Mouse (Mus musculus) limb, embryonic 13.5 days (tissue): ENCODE data around the gene Capn13. TPM values are rescaled to one million over a fixed set of nuclear protein-coding genes. Genes with fewer than 3 reads are reported as not detected.

Experiments
- ATAC-seq: fragments of 200-750 bp; cut with Nextera tagmentation; 2 replicates; pipeline ENCODE4 v1.8.0; 2017; ENCODE audit warnings: low read depth, moderate number of reproducible peaks, moderate TSS enrichment; ENCODE audit not compliant: low FRiP score
- H3K27ac ChIP-seq: fragments of 300-500 bp; sonication (generic); 2 replicates; pipeline ENCODE4 v1.5.1; 2015; ENCODE audit warnings: inconsistent platforms, mild to moderate bottlenecking, moderate library complexity
- H3K27me3 ChIP-seq: fragments of 300-500 bp; sonication (generic); 2 replicates; pipeline ENCODE4 v1.6.1; 2015; ENCODE audit warnings: mild to moderate bottlenecking, inconsistent platforms
- H3K36me3 ChIP-seq: fragments of 300-500 bp; sonication (generic); 2 replicates; pipeline ENCODE4 v1.6.1; 2015; ENCODE audit warnings: inconsistent platforms, mild to moderate bottlenecking, moderate library complexity
- H3K4me1 ChIP-seq: fragments of 300-500 bp; sonication (generic); 2 replicates; pipeline ENCODE4 v1.6.1; 2015; ENCODE audit warnings: inconsistent platforms
- H3K4me2 ChIP-seq: fragments of 300-500 bp; sonication (generic); replicated peaks from 2 replicates; pipeline ENCODE4 v1.6.1; 2015; ENCODE audit warnings: inconsistent platforms, mild to moderate bottlenecking, moderate library complexity
- H3K4me3 ChIP-seq: fragments of 300-500 bp; sonication (generic); 2 replicates; pipeline ENCODE4 v1.5.1; 2015; ENCODE audit warnings: moderate library complexity, mild to moderate bottlenecking, inconsistent platforms
- H3K9ac ChIP-seq: fragments of 300-500 bp; sonication (generic); 2 replicates; pipeline ENCODE4 v1.6.1; 2015; ENCODE audit warnings: mild to moderate bottlenecking, inconsistent platforms
- H3K9me3 ChIP-seq: fragments of 300-500 bp; sonication (generic); 2 replicates; pipeline ENCODE4 v1.6.1; 2016; ENCODE audit warnings: inconsistent platforms
- WGBS: fragments of 180-500 bp; shearing (Covaris S2); methylation state at CpG from one replicate; pipeline ENCODE4 v1.1.7; 2015; 5-methylcytosine and 5-hydroxymethylcytosine counted together
- polyA plus RNA-seq: library from polyadenylated mRNA; unstranded; fragments of >200 nt; fragmentation: Nextera tagmentation; extraction: Ambion mirVana; gene quantifications from 2 replicates; pipeline ENCODE4 v1.2.1, GENCODE M21; 2015

The Capn13 gene
- polyA plus RNA-seq: not detected in 2 replicates

DNA sequence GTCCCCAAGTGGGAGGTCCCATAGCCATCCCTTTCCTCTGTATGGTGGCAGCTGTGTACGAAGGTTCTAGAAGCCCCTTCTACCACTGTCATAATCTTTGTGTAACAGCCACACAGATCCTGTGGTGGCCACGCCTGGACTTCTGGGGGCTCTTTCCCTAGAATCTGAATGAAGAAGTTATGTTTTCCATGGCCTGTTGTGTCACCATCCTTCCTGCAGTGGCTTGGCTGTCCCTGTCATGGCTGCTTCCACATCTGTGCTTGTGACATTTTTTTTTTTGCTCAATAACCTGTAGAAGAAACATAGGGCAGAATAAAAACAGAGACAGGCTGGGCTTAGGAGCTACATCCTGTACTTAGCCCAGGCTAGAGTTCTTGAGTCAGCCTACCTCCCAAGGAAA lies at the start of gene Capn13:
Gene Capn13, minus strand, starts transcription at position 5 of the 400 bp plus-strand sequence.
- no peak for ATAC-seq
- Histone ChIP-seq H3K9me3 (no peaks in the 10 kb centered on the region), H3K36me3 (no peaks in the 10 kb centered on the region), H3K27me3 (no peaks in the 10 kb centered on the region), H3K9ac (no peak within 1 kb of the TSS), H3K4me2 (no peak within 1 kb of the TSS), H3K4me1 (no peaks in the 10 kb centered on the region), H3K27ac (no peak within 1 kb of the TSS), H3K4me3 (no peak within 1 kb of the TSS)
- WGBS: 78% methylated on average over 2 of the region's 2 CpGs

GRCm38 (mm10) chr17:73449104-73449503 lies 48.4 kb upstream of the Capn13 start:
- Histone ChIP-seq H3K9ac (no peak overlapping the region), H3K27ac (no peak overlapping the region), H3K36me3 (no peaks in the 10 kb centered on the region), H3K9me3 (no peaks in the 10 kb centered on the region), H3K27me3 (no peaks in the 10 kb centered on the region), H3K4me1 (no peaks in the 10 kb centered on the region), H3K4me3 (no peak overlapping the region), H3K4me2 (no peak overlapping the region)
- no peak for ATAC-seq

GRCm38 (mm10) chr17:73440798-73441197 lies 40.1 kb upstream of the Capn13 start:
- Histone ChIP-seq H3K9ac (no peak overlapping the region), H3K4me1 (no peaks in the 10 kb centered on the region), H3K36me3 (no peaks in the 10 kb centered on the region), H3K27me3 (no peaks in the 10 kb centered on the region), H3K27ac (no peak overlapping the region), H3K9me3 (no peaks in the 10 kb centered on the region), H3K4me2 (no peak overlapping the region), H3K4me3 (no peak overlapping the region)
- no peak for ATAC-seq
- 85% methylated on average over 1 of the region's 1 CpGs for WGBS

GRCm38 (mm10) chr17:73432564-73433006 lies 31.9 kb upstream of the Capn13 start:
- H3K36me3 ChIP-seq: no peaks in the 10 kb centered on the region
- H3K9ac ChIP-seq: no peak overlapping the region
- H3K4me3 ChIP-seq: no peak overlapping the region
- WGBS: 19% methylated on average over 2 of the region's 2 CpGs
- H3K9me3 ChIP-seq: no peaks in the 10 kb centered on the region
- no peaks in the 10 kb centered on the region for H3K4me1 ChIP-seq
- no peak for ATAC-seq
- no peak overlapping the region for H3K4me2 ChIP-seq
- H3K27me3 ChIP-seq: no peaks in the 10 kb centered on the region
- H3K27ac ChIP-seq: no peak overlapping the region

DNA sequence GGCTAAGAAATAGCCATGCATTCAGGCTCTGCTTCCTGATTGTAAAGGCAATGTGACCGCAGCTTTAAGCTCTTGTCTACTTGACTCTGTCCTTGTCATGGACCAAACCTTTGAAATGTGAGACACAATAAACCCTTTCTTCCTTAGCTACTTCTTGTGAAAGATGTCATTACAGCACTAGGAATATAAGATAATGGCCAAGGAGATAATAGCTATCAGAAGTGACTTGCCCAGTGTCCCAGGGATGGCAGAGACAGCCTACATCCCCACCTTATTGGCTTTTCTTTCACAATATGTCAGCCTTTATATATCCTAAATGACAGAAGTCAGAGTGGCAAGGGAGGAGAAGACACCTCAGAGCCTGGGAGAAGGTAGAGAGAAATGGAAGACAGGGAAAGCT lies 31.4 kb upstream of the Capn13 start:
- Histone ChIP-seq H3K4me2 (no peak overlapping the region), H3K4me1 (no peaks in the 10 kb centered on the region), H3K27ac (no peak overlapping the region), H3K27me3 (no peaks in the 10 kb centered on the region), H3K9me3 (no peaks in the 10 kb centered on the region), H3K36me3 (no peaks in the 10 kb centered on the region), H3K9ac (no peak overlapping the region), H3K4me3 (no peak overlapping the region)
- 60% methylated on average over 1 of the region's 1 CpGs for WGBS
- ATAC-seq: no peak

DNA sequence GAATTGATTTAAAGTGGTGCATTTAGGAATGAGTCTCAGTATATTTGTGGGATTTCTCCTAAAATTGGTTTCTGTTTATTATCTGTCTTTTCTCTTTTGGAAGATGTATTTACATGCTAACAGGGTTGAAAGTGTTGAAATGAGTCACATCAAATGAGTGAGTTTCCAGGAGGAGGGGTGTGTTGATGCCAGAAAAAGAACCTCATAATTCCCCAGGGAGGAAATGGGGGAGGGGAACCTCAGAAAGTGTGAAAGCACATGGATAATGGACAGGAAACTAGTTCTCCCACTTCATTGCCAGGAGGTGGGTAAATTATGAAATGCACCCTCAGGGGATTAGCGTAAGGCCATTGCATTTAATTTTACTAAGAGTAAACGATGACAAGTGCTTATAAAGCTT lies 16.7 kb upstream of the Capn13 start:
- no peak overlapping the region for H3K9ac ChIP-seq
- H3K4me3 ChIP-seq: no peak overlapping the region
- H3K9me3 ChIP-seq: no peaks in the 10 kb centered on the region
- WGBS: 34% methylated on average over 2 of the region's 2 CpGs
- peaks cover 15% of the 10 kb centered on the region; the same call in 1 of the 2 replicates for H3K4me1 ChIP-seq
- no peak for ATAC-seq
- no peak overlapping the region for H3K27ac ChIP-seq
- no peaks in the 10 kb centered on the region for H3K36me3 ChIP-seq
- H3K4me2 ChIP-seq: no peak overlapping the region
- 0 out of 2 replicates have a peak, but pooled peaks cover 3% of the 10 kb centered on the region for H3K27me3 ChIP-seq

DNA sequence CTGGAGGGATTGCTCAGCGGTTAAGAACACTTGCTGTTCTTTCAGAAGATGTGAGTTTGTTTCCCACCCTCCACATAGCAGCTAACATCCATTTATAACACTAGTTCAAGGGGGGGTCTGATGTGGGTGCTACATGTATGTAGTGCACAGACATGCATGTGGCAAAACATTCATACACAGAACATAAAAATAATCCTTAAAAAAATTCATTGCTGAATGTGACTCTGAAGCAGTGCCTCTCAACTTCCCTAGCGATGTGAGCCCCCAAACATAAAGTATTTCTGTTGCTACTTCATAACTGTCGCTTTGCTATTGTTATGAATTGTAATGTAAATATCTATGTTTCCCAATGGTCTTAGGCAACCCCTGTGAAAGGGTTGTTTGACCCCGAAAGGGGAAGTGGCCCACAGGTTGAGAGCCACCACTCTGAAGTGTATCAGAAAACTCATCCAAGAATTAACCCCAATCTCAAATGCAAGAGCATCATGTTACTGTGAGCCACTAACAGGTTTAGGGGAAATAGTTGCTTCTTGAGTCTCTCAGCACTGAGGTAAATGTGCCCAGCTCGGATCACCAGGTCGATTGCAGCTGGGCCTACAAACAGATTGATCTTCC lies 15.6 kb upstream of the Capn13 start:
- no peak overlapping the region for H3K27ac ChIP-seq
- no peak for ATAC-seq
- H3K27me3 ChIP-seq: 0 out of 2 replicates have a peak, but pooled peaks cover 3% of the 10 kb centered on the region
- H3K9me3 ChIP-seq: no peaks in the 10 kb centered on the region
- peaks cover 15% of the 10 kb centered on the region; the same call in 1 of the 2 replicates for H3K4me1 ChIP-seq
- H3K36me3 ChIP-seq: no peaks in the 10 kb centered on the region
- H3K4me3 ChIP-seq: no peak overlapping the region
- no peak overlapping the region for H3K9ac ChIP-seq
- H3K4me2 ChIP-seq: no peak overlapping the region
- WGBS: 60% methylated on average over 6 of the region's 6 CpGs

- H3K36me3 ChIP-seq: no peaks in the 10 kb centered on the region
- H3K27ac ChIP-seq: no peak overlapping the region
- H3K4me3 ChIP-seq: no peak overlapping the region
- 63% methylated on average over 4 of the region's 4 CpGs for whole genome bisulfite sequencing
- no peak overlapping the region for H3K4me2 ChIP-seq
- H3K9ac ChIP-seq: no peak overlapping the region
- ATAC-seq: no peak
- H3K4me1 ChIP-seq: peaks cover 8% of the 10 kb centered on the region; the same call in 1 of the 2 replicates
- 0 out of 2 replicates have a peak, but pooled peaks cover 3% of the 10 kb centered on the region for H3K27me3 ChIP-seq
- no peaks in the 10 kb centered on the region for H3K9me3 ChIP-seq
These were observed 11.2 kb upstream of the Capn13 start for GRCm38 (mm10) chr17:73411817-73412216.

DNA sequence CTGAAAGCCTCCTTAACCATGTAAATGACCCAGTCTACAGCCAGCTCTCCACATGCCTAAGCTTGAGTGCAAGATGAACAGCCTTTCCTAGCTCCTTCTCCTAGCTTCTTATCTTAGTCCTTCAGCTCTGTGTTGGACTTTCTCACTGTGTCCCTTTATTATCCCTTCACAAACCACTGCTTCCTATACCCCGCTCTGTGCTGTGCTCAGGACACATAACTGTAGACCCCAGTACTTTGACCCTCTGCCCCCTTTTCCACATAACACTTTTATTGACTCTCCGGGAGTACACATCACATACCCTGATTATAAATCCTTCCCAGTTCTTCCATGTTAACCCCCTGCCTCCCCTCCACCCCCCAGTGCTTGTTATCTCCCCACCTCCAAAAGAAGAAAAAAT lies 606 bp upstream of the Capn13 start:
- no peak overlapping the region for H3K4me2 ChIP-seq
- no peak overlapping the region for H3K9ac ChIP-seq
- no peaks in the 10 kb centered on the region for H3K4me1 ChIP-seq
- ATAC-seq: no peak
- no peak overlapping the region for H3K27ac ChIP-seq
- WGBS: 51% methylated on average over 2 of the region's 2 CpGs
- H3K27me3 ChIP-seq: no peaks in the 10 kb centered on the region
- no peak overlapping the region for H3K4me3 ChIP-seq
- H3K36me3 ChIP-seq: no peaks in the 10 kb centered on the region
- H3K9me3 ChIP-seq: no peaks in the 10 kb centered on the region

DNA sequence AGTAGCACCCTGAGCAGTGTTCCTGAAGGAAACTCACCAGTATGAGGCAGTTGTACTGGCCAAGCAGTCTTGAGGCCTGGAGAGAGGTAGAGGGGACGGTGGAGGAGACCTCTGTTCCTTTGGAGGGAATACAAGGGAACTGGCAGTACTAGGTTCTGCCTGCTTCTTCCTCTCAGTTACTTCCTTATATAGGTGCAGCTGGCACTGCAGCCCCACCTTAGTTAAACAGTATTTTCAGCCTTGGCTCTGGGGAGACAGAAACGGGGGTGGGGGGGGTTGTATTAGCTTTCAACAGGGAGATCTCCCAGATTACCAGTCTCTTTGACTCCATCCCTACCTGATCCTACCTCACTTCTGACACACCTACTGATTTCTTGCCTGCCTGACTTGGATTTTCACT lies 1.5 kb downstream of the Capn13 start:
- Histone ChIP-seq H3K4me3 (no peak overlapping the region), H3K9me3 (no peaks in the 10 kb centered on the region), H3K27ac (no peak overlapping the region), H3K4me1 (no peaks in the 10 kb centered on the region), H3K9ac (no peak overlapping the region), H3K4me2 (no peak overlapping the region), H3K27me3 (no peaks in the 10 kb centered on the region), H3K36me3 (no peaks in the 10 kb centered on the region)
- ATAC-seq: no peak
- 53% methylated on average over 2 of the region's 2 CpGs for WGBS

GRCm38 (mm10) chr17:73393361-73393760 lies 7.3 kb downstream of the Capn13 start:
- Histone ChIP-seq H3K27ac (no peak overlapping the region), H3K4me2 (no peak overlapping the region), H3K36me3 (no peaks in the 10 kb centered on the region), H3K4me3 (no peak overlapping the region), H3K9ac (no peak overlapping the region), H3K9me3 (no peaks in the 10 kb centered on the region), H3K4me1 (no peaks in the 10 kb centered on the region), H3K27me3 (no peaks in the 10 kb centered on the region)
- no peak for ATAC-seq
- 81% methylated on average over 1 of the region's 1 CpGs for WGBS

DNA sequence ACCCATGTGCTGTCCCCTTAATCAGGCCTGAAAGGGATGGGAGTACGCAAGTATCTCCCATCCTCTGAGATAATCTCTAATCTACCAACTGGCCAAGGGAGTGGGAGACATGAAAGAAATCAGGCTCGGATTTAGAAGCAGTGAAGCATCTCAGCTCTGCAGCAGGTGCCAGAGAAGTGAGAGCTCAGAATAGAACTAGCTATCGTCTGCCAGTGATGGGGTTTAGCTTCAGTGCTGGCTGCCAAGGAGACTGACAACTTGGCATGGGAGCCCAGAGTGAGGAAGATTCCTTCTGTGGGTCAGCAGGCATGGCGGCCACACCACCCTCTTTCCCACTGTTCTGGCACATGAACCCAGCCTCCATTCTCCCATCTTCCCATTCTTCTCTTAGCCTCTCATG lies 8.9 kb downstream of the Capn13 start:
- Histone ChIP-seq H3K4me3 (no peak overlapping the region), H3K27me3 (no peaks in the 10 kb centered on the region), H3K36me3 (no peaks in the 10 kb centered on the region), H3K4me1 (no peaks in the 10 kb centered on the region), H3K4me2 (no peak overlapping the region), H3K9me3 (no peaks in the 10 kb centered on the region), H3K27ac (no peak overlapping the region), H3K9ac (no peak overlapping the region)
- WGBS: 81% methylated on average over 4 of the region's 4 CpGs
- ATAC-seq: no peak
